Mouse (Mus musculus): ENCODE data around the gene 4931440F15Rik.

- TF ChIP-seq CTCF (IDR thresholded peaks at IDR 0.05 in 2 of 3, conservative IDR thresholded peaks at IDR 0.05 in 1 of 3; ENCODE audit: control insufficient read depth in 1 of 3, insufficient read depth in 1 of 3, low read depth in 2 of 3, low read length in 3 of 3, poor library complexity in 1 of 3, severe bottlenecking in 1 of 3): no peak
- no peak for TF ChIP-seq ETS1 (IDR thresholded peaks at IDR 0.05; ENCODE audit: low read depth, low read length)
- no peak for TF ChIP-seq CHD2 (IDR thresholded peaks at IDR 0.05; ENCODE audit: low read length)
- TF ChIP-seq EP300 (IDR thresholded peaks at IDR 0.05; ENCODE audit: low read depth in 1 of 2, low read length in 2 of 2): no peak
- no peak for TF ChIP-seq MXI1 (IDR thresholded peaks at IDR 0.05; ENCODE audit: low read depth, low read length)
- no peak for TF ChIP-seq ZMIZ1 (IDR thresholded peaks at IDR 0.05; ENCODE audit: low read depth, low read length)
- no peak for TF ChIP-seq JUND (IDR thresholded peaks at IDR 0.05; ENCODE audit: low read depth, low read length)
- no peak for TF ChIP-seq POLR2A (IDR thresholded peaks at IDR 0.05; ENCODE audit: control insufficient read depth in 1 of 2, insufficient read depth in 1 of 2, low read depth in 1 of 2, low read length in 2 of 2, poor library complexity in 1 of 2)
These were observed 13.0 kb downstream of the 4931440F15Rik start for GRCm38 (mm10) chr11:29812475-29812874.
